Mouse (Mus musculus): ENCODE data around the gene Ppl.

DNA sequence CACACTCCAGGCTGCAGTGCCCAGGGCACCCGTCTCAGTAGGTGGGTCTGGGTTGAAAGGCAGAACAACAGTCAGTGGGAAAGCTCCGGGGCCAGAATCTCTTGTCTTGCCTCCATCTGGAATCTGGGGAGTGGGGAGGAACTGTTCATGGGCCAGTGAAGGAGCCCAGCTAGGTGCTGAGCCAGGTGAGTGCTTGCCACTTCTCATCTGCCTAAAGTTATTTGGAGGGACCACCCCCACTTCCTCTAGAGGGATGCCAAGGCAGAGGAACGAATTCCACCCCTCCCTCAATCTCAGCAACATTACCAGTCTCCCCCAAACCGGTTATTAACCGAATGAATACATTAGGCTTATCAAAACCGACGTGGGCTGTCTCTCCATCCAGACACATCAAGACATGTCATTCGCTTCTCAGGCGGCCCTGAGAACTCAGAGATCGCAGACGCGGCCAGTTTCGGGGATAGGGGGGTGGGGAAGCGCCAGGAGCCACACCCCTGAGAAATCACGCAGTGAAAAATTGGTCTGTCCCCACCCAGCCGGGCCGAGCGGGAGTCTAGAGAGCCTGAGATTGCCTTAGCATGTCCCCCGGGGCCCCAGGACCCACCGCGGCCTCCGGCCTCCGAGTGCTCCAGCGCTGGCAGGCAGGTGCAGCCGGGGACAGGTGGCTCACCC, 834 bp downstream of the Ppl start:
- no peak for TF ChIP-seq HCFC1 (IDR thresholded peaks at IDR 0.05; ENCODE audit: borderline replicate concordance, insufficient read depth, low read length)
- TF ChIP-seq MAFK (IDR thresholded peaks at IDR 0.05; ENCODE audit: insufficient read depth, low read depth, low read length): no peak
- no peak for TF ChIP-seq ZC3H11A (IDR thresholded peaks at IDR 0.05; ENCODE audit: borderline replicate concordance, low read depth, low read length)

Data from ES-E14 (cell line).